Mouse (Mus musculus): Measurements from ENCODE around the gene Ctsw. TPM values are rescaled to one million over a fixed set of nuclear protein-coding genes. Genes with fewer than 3 reads are reported as not detected.

Gene Ctsw
- polyA plus RNA-seq, 1 experiment from 2014 or later: 6.5 TPM

DNA sequence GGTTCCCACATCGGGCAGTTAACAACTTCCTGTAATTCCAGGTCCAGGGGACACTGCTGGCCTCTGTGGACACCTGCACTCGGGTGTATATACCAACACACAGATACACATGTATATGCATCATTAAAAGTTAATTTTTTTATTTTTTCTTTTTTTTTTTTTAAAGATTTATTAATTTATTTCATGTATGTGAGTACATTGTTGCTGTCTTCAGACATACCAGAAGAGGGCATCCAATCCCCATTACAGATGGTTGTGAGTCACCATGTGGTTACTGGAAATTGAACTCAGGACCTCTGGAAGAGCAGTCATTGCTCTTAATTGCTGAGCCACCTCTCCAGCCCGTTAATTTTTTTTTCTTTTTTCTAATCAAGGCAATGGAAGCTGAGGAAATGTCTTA lies 4.5 kb upstream of the Ctsw start:
- no peak overlapping the region for H3K27ac ChIP-seq
- H3K4me1 ChIP-seq: peaks cover 23% of the 10 kb centered on the region
- H3K4me3 ChIP-seq: no peak overlapping the region
- no peak overlapping the region for H3K9ac ChIP-seq
- 81% methylated on average over 3 of the region's 3 CpGs for WGBS
- no peak overlapping the region for H3K4me2 ChIP-seq
- H3K36me3 ChIP-seq (replicated peaks): no peaks in the 10 kb centered on the region
- no peaks in the 10 kb centered on the region for H3K27me3 ChIP-seq (replicated peaks)
- H3K9me3 ChIP-seq: no peaks in the 10 kb centered on the region
- ATAC-seq (replicated peaks): no peak

- no peak overlapping the region for H3K27ac ChIP-seq
- H3K9me3 ChIP-seq: no peaks in the 10 kb centered on the region
- peaks cover 23% of the 10 kb centered on the region for H3K4me1 ChIP-seq
- H3K4me3 ChIP-seq: no peak overlapping the region
- H3K9ac ChIP-seq: no peak overlapping the region
- H3K4me2 ChIP-seq: no peak overlapping the region
- no peaks in the 10 kb centered on the region for H3K27me3 ChIP-seq (replicated peaks)
- ATAC-seq (replicated peaks): no peak
- H3K36me3 ChIP-seq (replicated peaks): no peaks in the 10 kb centered on the region; the same call in 1 of the 2 replicates
- 36% methylated on average over 5 of the region's 5 CpGs for WGBS
These were observed 3.5 kb upstream of the Ctsw start for GRCm38 (mm10) chr19:5471846-5472245.

DNA sequence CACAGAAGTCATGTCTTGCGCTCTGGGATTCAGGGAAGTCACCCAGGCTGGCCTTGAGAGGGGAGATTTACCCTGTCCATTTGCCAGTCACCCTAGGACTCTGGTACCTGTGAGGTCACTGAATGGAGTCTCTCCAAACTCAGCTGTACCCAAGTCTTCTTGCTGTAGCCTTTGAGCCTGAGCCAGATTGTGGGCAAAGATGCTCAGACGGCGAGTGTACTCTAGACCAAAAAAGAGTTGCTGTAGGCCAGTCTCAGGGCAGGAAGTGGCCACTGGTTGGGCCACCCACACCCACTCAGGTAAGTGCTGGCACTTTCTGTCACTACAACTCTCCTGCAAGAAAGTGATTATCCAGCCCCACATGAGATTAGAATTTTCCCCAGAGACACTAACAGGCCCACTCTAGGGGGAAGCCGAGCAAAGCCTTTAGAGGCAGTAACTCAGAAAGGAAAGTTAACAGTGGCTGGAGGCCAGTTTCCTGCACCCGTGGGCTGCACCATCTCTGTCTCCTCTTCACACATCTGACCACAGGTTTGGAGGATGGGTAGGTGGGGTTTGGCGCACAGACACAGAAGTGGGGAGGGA lies 1.3 kb downstream of the Ctsw start:
- no peak overlapping the region for H3K9ac ChIP-seq
- no peak overlapping the region for H3K4me3 ChIP-seq
- no peak overlapping the region for H3K27ac ChIP-seq
- 95% methylated on average over 6 of the region's 6 CpGs for WGBS
- no peak overlapping the region for H3K4me2 ChIP-seq
- ATAC-seq (replicated peaks): no peak
- H3K27me3 ChIP-seq (replicated peaks): no peaks in the 10 kb centered on the region
- H3K36me3 ChIP-seq (replicated peaks): peaks cover 17% of the 10 kb centered on the region
- H3K9me3 ChIP-seq: no peaks in the 10 kb centered on the region
- peaks cover 17% of the 10 kb centered on the region for H3K4me1 ChIP-seq

GRCm38 (mm10) chr19:5465037-5465436 lies 3.3 kb downstream of the Ctsw start:
- WGBS: 91% methylated on average over 8 of the region's 8 CpGs
- H3K4me2 ChIP-seq: no peak overlapping the region
- H3K36me3 ChIP-seq (replicated peaks): peaks cover 17% of the 10 kb centered on the region
- ATAC-seq (replicated peaks): no peak
- no peak overlapping the region for H3K27ac ChIP-seq
- H3K27me3 ChIP-seq (replicated peaks): no peaks in the 10 kb centered on the region
- H3K4me3 ChIP-seq: no peak overlapping the region
- no peaks in the 10 kb centered on the region for H3K9me3 ChIP-seq
- H3K4me1 ChIP-seq: peaks cover 29% of the 10 kb centered on the region
- H3K9ac ChIP-seq: no peak overlapping the region

GRCm38 (mm10) chr19:5463791-5464562 lies 4.3 kb downstream of the Ctsw start:
- Histone ChIP-seq H3K27me3 (replicated peaks) (peaks cover 4% of the 10 kb centered on the region; the same call in 1 of the 2 replicates), H3K4me2 (peak overlapping the region; percentile 50), H3K36me3 (replicated peaks) (peaks cover 17% of the 10 kb centered on the region), H3K9me3 (no peaks in the 10 kb centered on the region), H3K4me1 (peaks cover 32% of the 10 kb centered on the region), H3K4me3 (peak overlapping the region; percentile 30), H3K27ac (peak overlapping the region; percentile 65), H3K9ac (peak overlapping the region; percentile 43)
- WGBS: 36% methylated on average over 15 of the region's 15 CpGs
- ATAC-seq (replicated peaks): peak; percentile 58

GRCm38 (mm10) chr19:5463212-5463611 lies 5.1 kb downstream of the Ctsw start:
- Histone ChIP-seq H3K4me3 (no peak overlapping the region), H3K4me1 (peaks cover 34% of the 10 kb centered on the region), H3K36me3 (replicated peaks) (peaks cover 17% of the 10 kb centered on the region), H3K4me2 (no peak overlapping the region), H3K27ac (no peak overlapping the region), H3K27me3 (replicated peaks) (peaks cover 8% of the 10 kb centered on the region; the same call in 1 of the 2 replicates), H3K9ac (no peak overlapping the region), H3K9me3 (no peaks in the 10 kb centered on the region)
- no peak for ATAC-seq (replicated peaks)
- 93% methylated on average over 9 of the region's 9 CpGs for WGBS

DNA sequence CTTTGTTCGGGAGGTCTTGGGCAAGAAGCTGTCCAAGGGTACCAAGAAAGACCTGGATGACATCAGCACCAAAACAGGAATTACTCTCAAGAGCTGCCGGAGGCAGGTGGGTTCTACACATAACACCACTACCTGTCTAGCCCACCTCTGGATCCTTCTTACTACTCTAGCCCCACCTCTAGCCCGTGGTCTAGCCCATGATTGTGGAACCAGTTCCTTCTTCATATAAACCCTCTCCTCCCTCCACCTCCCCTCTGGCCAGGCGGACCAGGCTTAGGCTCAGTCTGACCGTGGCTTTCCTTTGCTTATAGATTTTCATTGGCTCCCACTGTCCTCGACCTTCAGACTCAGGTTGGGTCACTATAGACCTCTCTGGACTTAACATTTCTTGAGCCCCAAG lies 6.9 kb downstream of the Ctsw start:
- Histone ChIP-seq H3K4me3 (peak overlapping the region; percentile 76), H3K9me3 (no peaks in the 10 kb centered on the region), H3K4me1 (peaks cover 43% of the 10 kb centered on the region), H3K36me3 (replicated peaks) (peaks cover 17% of the 10 kb centered on the region), H3K27me3 (replicated peaks) (peaks cover 8% of the 10 kb centered on the region; the same call in 1 of the 2 replicates), H3K27ac (no peak overlapping the region), H3K4me2 (peak overlapping the region; percentile 88), H3K9ac (peak overlapping the region; percentile 78)
- 91% methylated on average over 6 of the region's 6 CpGs for WGBS
- no peak for ATAC-seq (replicated peaks)

DNA sequence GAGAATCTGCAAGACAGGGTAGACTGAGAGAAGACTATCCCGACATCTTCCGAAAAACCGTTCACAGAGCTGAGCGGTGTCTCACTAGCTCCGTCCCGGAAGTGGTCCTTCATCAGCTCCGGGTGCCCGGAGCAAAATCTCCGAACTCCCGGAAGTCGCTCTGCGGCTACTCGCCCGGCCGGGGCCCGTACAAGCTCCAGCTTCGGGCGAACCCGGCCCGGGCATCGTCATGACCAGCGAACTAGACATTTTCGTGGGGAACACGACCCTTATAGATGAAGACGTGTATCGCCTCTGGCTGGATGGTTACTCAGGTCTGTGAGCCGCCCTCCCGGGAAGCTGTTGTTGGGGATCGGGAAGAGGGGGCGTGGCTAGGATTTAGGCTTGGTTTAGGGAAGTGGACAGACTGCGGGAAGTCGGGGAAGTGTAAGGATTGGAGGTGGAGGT lies 7.8 kb downstream of the Ctsw start, which contains the start of gene Fibp:
Gene Fibp (plus strand): TSS at position 151 of the 447 bp plus-strand sequence.
- peak within 1 kb of the TSS; percentile 82 for H3K27ac ChIP-seq
- peaks cover 10% of the 10 kb centered on the region for H3K36me3 ChIP-seq (replicated peaks)
- under 1% methylated on average over 32 of the region's 32 CpGs for WGBS
- H3K9ac ChIP-seq: peak within 1 kb of the TSS; percentile 78
- H3K4me1 ChIP-seq: peaks cover 52% of the 10 kb centered on the region
- peak within 1 kb of the TSS; percentile 76 for H3K4me3 ChIP-seq
- H3K27me3 ChIP-seq (replicated peaks): peaks cover 8% of the 10 kb centered on the region; the same call in 1 of the 2 replicates
- no peaks in the 10 kb centered on the region for H3K9me3 ChIP-seq
- peak within 1 kb of the TSS; percentile 88 for H3K4me2 ChIP-seq
- peak; percentile 48 for ATAC-seq (replicated peaks)

GRCm38 (mm10) chr19:5459896-5460295 lies 8.4 kb downstream of the Ctsw start:
- WGBS: 27% methylated on average over 3 of the region's 3 CpGs
- H3K9ac ChIP-seq: peak overlapping the region; percentile 78
- peaks cover 7% of the 10 kb centered on the region for H3K36me3 ChIP-seq (replicated peaks)
- H3K4me1 ChIP-seq: peaks cover 55% of the 10 kb centered on the region
- ATAC-seq (replicated peaks): no peak
- H3K9me3 ChIP-seq: no peaks in the 10 kb centered on the region
- H3K27ac ChIP-seq: peak overlapping the region; percentile 82
- peak overlapping the region; percentile 88 for H3K4me2 ChIP-seq
- H3K27me3 ChIP-seq (replicated peaks): peaks cover 8% of the 10 kb centered on the region; the same call in 1 of the 2 replicates
- H3K4me3 ChIP-seq: peak overlapping the region; percentile 76

DNA sequence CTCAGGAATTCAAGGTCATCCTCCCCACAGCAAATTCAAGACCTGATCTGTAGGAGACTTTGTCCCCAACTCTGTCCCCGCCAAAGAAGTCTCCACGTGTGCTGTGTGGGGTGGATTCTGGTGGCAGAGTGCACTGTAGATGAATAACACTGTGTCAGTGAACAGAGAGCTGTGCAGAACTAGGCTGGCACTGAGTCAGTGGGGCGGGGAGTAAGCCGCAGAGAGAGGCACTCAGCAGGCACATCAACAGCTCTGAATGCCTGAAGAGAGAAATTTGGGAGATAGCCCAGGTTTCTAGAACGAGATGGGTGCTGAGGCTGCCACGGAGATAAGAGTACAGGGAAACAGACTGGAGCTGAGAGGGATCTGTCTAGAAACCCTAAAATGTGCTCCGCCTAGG lies 9.3 kb downstream of the Ctsw start:
- peaks cover 48% of the 10 kb centered on the region for H3K4me1 ChIP-seq
- H3K4me2 ChIP-seq: no peak overlapping the region
- no peak overlapping the region for H3K27ac ChIP-seq
- no peak for ATAC-seq (replicated peaks)
- H3K9me3 ChIP-seq: no peaks in the 10 kb centered on the region
- H3K9ac ChIP-seq: no peak overlapping the region
- H3K4me3 ChIP-seq: no peak overlapping the region
- H3K36me3 ChIP-seq (replicated peaks): peaks cover 5% of the 10 kb centered on the region; the same call in 1 of the 2 replicates
- 67% methylated on average over 7 of the region's 7 CpGs for WGBS
- peaks cover 8% of the 10 kb centered on the region; the same call in 1 of the 2 replicates for H3K27me3 ChIP-seq (replicated peaks)

GRCm38 (mm10) chr19:5457746-5458442 lies 10.4 kb downstream of the Ctsw start, which contains the start of gene Ccdc85b:
Gene Ccdc85b, minus strand, starts transcription at chr19:5457894.
- ATAC-seq (replicated peaks): peak; percentile 10; the same call in 1 of the 2 replicates
- Histone ChIP-seq H3K27ac (peak within 1 kb of the TSS; percentile 94), H3K4me3 (peak within 1 kb of the TSS; percentile 72), H3K27me3 (replicated peaks) (peaks cover 8% of the 10 kb centered on the region; the same call in 1 of the 2 replicates), H3K9ac (peak within 1 kb of the TSS; percentile 80), H3K36me3 (replicated peaks) (0 out of 2 replicates have a peak, but pooled peaks cover under 1% of the 10 kb centered on the region), H3K4me1 (peaks cover 43% of the 10 kb centered on the region), H3K9me3 (no peaks in the 10 kb centered on the region), H3K4me2 (peak within 1 kb of the TSS; percentile 85)
- 15% methylated on average over 14 of the region's 14 CpGs for WGBS

Measured in midbrain, embryonic 15.5 days (tissue).